Mouse (Mus musculus) lung, postnatal 0 days (tissue): ENCODE measurements around the gene Ctdsp2. TPM values are rescaled to one million over a fixed set of nuclear protein-coding genes. Genes with fewer than 3 reads are reported as not detected.

Experiments used
- ATAC-seq: fragments of 200-750 bp; cut with Nextera tagmentation; 2 replicates; pipeline ENCODE4 v1.8.0; 2017; ENCODE audit warnings: moderate library complexity
- DNase-seq: peaks from one replicate; pipeline ENCODE4 v3.0.0-alpha.2; 2016; ENCODE audit warnings: low spot score
- H3K27ac ChIP-seq: fragments of 300-500 bp; sonication (generic); 2 replicates; pipeline ENCODE4 v1.5.1; 2014; ENCODE audit warnings: antibody characterized with exemption, mild to moderate bottlenecking, low read length, mixed read lengths
- H3K27me3 ChIP-seq: fragments of 300-500 bp; sonication (generic); replicated peaks from 2 replicates; pipeline ENCODE4 v1.6.1; 2014; ENCODE audit warnings: low read length, mixed read lengths; ENCODE audit not compliant: insufficient read depth
- H3K36me3 ChIP-seq: fragments of 300-500 bp; sonication (generic); 2 replicates; pipeline ENCODE4 v1.6.1; 2014; ENCODE audit warnings: low read length, mixed read lengths; ENCODE audit not compliant: insufficient read depth
- H3K4me1 ChIP-seq: fragments of 300-500 bp; sonication (generic); 2 replicates; pipeline ENCODE4 v1.6.1; 2014; ENCODE audit warnings: antibody characterized with exemption, low read depth, low read length, mixed read lengths; ENCODE audit not compliant: insufficient read depth
- H3K4me2 ChIP-seq: fragments of 300-500 bp; sonication (generic); replicated peaks from 2 replicates; pipeline ENCODE4 v1.6.1; 2014; ENCODE audit warnings: low read depth, mild to moderate bottlenecking, low read length, moderate library complexity, mixed read lengths
- H3K4me3 ChIP-seq: fragments of 300-500 bp; sonication (generic); 2 replicates; pipeline ENCODE4 v1.5.1; 2014; ENCODE audit warnings: low read depth, low read length
- H3K9ac ChIP-seq: fragments of 300-500 bp; sonication (generic); replicated peaks from 2 replicates; pipeline ENCODE4 v1.6.1; 2014; ENCODE audit warnings: low read depth, mild to moderate bottlenecking
- H3K9me3 ChIP-seq: fragments of 300-500 bp; sonication (generic); 2 replicates; pipeline ENCODE4 v1.6.1; 2016; ENCODE audit warnings: low read length, mixed read lengths
- CTCF ChIP-seq: IDR thresholded peaks from 2 replicates; pipeline ENCODE4 v1.5.1; 2016; ENCODE audit warnings: antibody characterized with exemption, mild to moderate bottlenecking
- EP300 ChIP-seq: IDR thresholded peaks from 2 replicates; pipeline ENCODE4 v1.6.1; 2016; ENCODE audit warnings: antibody characterized with exemption, mild to moderate bottlenecking, control low read depth
- WGBS: fragments of 180-500 bp; shearing (Covaris S2); extraction: QIAGEN DNeasy Blood & Tissue Kit; methylation state at CpG from one replicate; pipeline ENCODE4 v1.1.7; 2014; 5-methylcytosine and 5-hydroxymethylcytosine counted together
- polyA plus RNA-seq: library from polyadenylated mRNA; unstranded; fragments of >200 nt; fragmentation: Nextera tagmentation; extraction: Ambion mirVana; gene quantifications from 2 replicates; pipeline ENCODE4 v1.2.1, GENCODE M21; 2015

Ctdsp2 gene
- polyA plus RNA-seq, 1 experiment from 2014 or later, result 63.9 TPM

DNA sequence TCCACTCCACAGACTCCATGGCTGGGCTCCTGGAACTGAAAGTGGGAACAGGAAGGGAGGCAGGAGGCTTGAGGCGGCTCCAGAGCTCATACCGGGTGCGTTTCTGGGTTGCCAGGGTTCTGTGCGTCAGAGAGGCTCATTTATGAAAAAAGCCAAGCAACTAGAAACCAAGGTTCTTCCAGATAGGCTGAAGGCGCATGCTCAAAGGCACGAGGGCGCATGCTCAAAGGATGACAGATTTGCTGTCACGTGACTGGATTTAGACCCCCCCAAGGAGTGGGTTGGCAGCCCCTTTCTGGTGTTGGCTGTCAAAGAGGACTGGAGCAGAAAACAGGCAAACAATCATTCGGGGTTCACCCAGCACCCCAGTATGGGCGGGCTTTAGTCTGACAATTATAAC, 16.8 kb upstream of the Ctdsp2 start:
- TF ChIP-seq CTCF, result no peak
- TF ChIP-seq EP300, result no peak; the same call in 1 of the 2 replicates
- peak; percentile 62 for ATAC-seq
- Histone ChIP-seq H3K36me3 (no peaks in the 10 kb centered on the region), H3K4me3 (no peak overlapping the region), H3K27me3 (no peaks in the 10 kb centered on the region), H3K27ac (peak overlapping the region; percentile 85), H3K9ac (no peak overlapping the region), H3K4me1 (peaks cover 7% of the 10 kb centered on the region), H3K4me2 (0 out of 2 replicates have a peak overlapping the region, but pooled peaks have one; percentile 5), H3K9me3 (no peaks in the 10 kb centered on the region)
- peak; percentile 87 for DNase-seq
- WGBS, result 50% methylated on average over 10 of the region's 10 CpGs

DNA sequence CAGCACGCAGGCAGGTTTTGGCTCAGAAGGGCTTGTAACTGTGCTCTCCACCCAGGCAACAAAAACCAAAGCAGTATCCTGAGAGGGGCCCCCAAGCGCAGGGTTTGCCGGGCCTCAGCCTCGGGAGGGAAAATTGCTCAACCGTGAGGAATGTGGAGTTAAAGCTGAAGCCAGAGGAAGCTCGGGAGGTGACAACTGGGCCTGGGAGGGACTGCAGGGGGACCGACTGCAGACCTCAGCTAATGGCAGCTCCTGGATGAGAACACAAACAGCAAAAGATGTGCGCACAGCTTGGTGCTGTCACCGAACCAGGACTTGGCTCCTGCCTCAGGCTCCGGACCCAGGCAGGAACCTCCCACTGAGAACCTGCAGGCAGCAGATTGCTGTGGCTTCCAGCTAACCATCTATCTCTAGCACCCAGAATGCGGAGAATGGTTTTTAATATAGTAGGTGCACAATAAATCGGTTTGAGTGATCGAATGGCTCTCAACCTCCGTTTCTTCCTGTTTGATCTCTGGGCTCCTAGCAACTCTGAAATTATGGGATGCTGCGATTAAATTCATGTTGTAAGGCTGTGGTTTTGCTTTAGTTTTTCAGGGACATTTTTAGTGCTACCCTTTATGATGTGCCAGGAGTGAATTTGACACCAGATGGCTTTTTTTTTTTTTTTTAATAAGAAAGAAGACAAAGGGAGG, 16.1 kb upstream of the Ctdsp2 start:
- Histone ChIP-seq H3K4me1 (peaks cover 7% of the 10 kb centered on the region), H3K9ac (no peak overlapping the region; the same call in 1 of the 2 replicates), H3K4me2 (peak overlapping the region; percentile 5; the same call in 1 of the 2 replicates), H3K27ac (peak overlapping the region; percentile 85), H3K9me3 (no peaks in the 10 kb centered on the region), H3K36me3 (no peaks in the 10 kb centered on the region), H3K4me3 (no peak overlapping the region), H3K27me3 (no peaks in the 10 kb centered on the region)
- DNase-seq (peak; percentile 95), ATAC-seq (peak; percentile 81)
- 22% methylated on average over 15 of the region's 15 CpGs for WGBS
- TF ChIP-seq CTCF, result 0 out of 2 replicates have a peak, but pooled peaks have one; percentile 6
- no peak for TF ChIP-seq EP300

DNA sequence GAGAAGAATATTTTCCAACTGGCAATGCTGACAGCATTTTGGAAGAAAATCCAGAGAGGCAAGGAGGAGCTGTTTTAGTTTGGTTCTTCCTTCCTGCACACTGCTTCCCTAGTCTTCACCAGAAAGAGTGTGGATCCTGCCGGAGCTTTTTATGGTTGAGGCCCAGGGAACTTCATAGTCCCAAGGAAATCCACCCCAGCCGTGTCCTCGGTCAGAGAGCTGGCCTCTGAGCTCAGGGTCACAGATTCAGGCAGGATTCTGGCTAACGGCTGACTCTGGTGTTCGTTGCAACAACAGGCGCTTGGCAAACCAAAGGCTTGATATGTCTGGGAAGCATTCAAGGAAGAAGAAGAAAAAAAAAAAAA, 15.6 kb upstream of the Ctdsp2 start:
- TF ChIP-seq EP300 (no peak), CTCF (no peak)
- H3K9me3 ChIP-seq, result no peaks in the 10 kb centered on the region
- ATAC-seq, result no peak
- WGBS, result 34% methylated on average over 6 of the region's 6 CpGs
- peak overlapping the region; percentile 85 for H3K27ac ChIP-seq
- H3K27me3 ChIP-seq, result no peaks in the 10 kb centered on the region
- no peak overlapping the region for H3K4me3 ChIP-seq
- no peak overlapping the region; the same call in 1 of the 2 replicates for H3K9ac ChIP-seq
- H3K4me2 ChIP-seq, result no peak overlapping the region
- DNase-seq, result no peak
- no peaks in the 10 kb centered on the region for H3K36me3 ChIP-seq
- peaks cover 7% of the 10 kb centered on the region for H3K4me1 ChIP-seq

DNA sequence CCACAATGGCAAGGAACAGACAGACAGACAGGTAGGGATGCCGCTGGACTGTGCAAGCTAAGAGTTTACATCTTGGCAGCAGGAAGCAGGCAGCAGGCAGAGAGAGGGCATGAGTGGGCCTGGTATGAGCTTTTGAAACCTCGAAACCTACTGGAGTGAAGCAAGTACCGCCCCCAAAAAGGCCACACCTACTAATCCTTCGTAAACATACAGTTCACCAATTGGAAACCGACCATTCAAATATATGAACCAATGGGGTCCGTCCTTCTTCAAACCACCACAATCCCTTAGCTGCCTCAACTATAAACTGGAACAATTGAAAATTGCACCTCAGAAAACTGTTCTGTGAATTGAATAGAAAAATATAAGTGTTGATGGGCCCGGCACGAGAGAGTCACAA, 14.7 kb upstream of the Ctdsp2 start:
- DNase-seq (no peak), ATAC-seq (no peak)
- TF ChIP-seq EP300 (no peak), CTCF (no peak)
- H3K27me3 ChIP-seq, result no peaks in the 10 kb centered on the region
- H3K9ac ChIP-seq, result no peak overlapping the region
- H3K36me3 ChIP-seq, result no peaks in the 10 kb centered on the region
- no peaks in the 10 kb centered on the region for H3K9me3 ChIP-seq
- WGBS, result 80% methylated on average over 8 of the region's 8 CpGs
- H3K4me3 ChIP-seq, result no peak overlapping the region
- H3K27ac ChIP-seq, result peak overlapping the region; percentile 85
- H3K4me2 ChIP-seq, result no peak overlapping the region
- peaks cover 7% of the 10 kb centered on the region for H3K4me1 ChIP-seq

DNA sequence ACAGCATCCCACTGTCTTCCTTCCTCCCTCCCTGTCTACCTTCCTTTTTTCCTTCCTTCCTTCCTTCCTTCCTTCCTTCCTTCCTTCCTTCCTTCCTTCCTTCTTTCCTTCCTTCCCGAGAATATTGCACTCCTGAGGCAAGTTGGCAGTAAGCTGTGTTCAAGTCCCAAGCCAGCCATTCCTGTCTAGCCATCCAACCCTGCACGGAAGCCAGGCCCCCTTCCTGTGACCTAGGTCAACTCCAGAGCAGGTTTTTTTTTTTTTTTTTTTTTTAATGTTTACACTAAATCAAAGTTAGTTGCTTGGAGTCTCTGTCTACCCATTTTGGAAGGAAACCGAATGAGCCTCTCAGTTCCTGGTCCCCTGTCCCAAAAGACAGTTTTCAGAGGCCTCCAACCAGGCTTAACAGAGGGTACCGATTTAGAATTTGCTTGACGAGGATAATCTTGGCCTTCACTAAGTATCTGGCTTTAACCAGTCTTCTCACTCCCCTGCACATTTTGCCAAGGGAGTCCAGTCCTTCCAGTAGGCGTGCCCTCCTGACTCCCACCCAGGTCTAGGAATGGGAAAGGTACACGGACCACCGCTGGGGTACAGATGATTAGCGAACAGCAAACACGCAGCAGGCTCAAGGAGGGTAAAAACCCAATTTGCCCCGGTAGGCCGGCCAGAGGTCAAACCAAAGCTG, 7.0 kb upstream of the Ctdsp2 start:
- no peak for TF ChIP-seq EP300
- no peak for TF ChIP-seq CTCF
- Histone ChIP-seq H3K4me3 (no peak overlapping the region), H3K27ac (peak overlapping the region; percentile 63), H3K9ac (no peak overlapping the region), H3K27me3 (no peaks in the 10 kb centered on the region), H3K4me2 (peak overlapping the region; percentile 25), H3K36me3 (no peaks in the 10 kb centered on the region), H3K9me3 (no peaks in the 10 kb centered on the region), H3K4me1 (peaks cover 10% of the 10 kb centered on the region; the same call in 1 of the 2 replicates)
- DNase-seq (no peak), ATAC-seq (no peak; the same call in 1 of the 2 replicates)
- WGBS, result 13% methylated on average over 12 of the region's 12 CpGs

DNA sequence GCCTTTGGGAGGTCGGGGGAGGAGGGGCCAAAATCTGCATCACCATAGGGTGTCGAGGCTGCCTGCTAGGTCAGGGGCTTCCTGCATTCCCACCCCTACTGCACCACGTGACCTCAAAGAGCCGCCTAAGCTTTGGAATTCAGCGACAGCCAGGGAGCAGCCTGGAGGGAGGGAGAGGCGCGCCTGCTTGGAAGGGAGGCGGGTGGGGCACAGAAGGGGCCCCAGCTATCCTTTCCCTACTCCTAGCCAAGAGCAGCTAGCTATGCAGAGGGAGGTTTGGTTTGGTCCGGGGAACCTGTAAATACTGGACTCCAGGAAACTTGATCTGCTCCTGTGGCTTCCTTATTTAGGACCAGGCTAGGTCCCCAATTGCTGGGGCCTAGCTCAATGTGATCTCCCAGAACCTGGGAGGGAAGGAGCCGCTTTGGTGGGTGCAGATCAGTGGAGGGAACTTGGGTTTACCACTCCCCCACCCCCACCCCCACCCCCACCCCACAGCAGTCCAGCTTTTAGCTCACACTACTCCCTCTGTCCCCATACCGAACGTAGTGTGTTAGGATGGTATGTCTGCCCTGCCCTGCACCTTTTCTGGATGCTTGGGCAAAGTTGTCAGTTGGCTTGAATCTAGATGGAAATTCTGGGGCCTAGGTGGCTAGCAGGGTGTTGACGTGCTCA, 6.3 kb upstream of the Ctdsp2 start:
- no peaks in the 10 kb centered on the region for H3K36me3 ChIP-seq
- no peaks in the 10 kb centered on the region for H3K27me3 ChIP-seq
- H3K4me3 ChIP-seq, result no peak overlapping the region; the same call in 1 of the 2 replicates
- WGBS, result 19% methylated on average over 13 of the region's 13 CpGs
- H3K27ac ChIP-seq, result peak overlapping the region; percentile 63
- H3K9ac ChIP-seq, result no peak overlapping the region
- peak; percentile 85 for ATAC-seq
- no peaks in the 10 kb centered on the region for H3K9me3 ChIP-seq
- peaks cover 10% of the 10 kb centered on the region; the same call in 1 of the 2 replicates for H3K4me1 ChIP-seq
- no peak for TF ChIP-seq EP300
- TF ChIP-seq CTCF, result peak; percentile 17
- peak; percentile 87 for DNase-seq
- H3K4me2 ChIP-seq, result peak overlapping the region; percentile 25
